Mouse (Mus musculus) G1E (cell line): ENCODE results near the gene Jmjd8.

Source experiments
- CTCF ChIP-seq: IDR thresholded peaks from 2 replicates; pipeline ENCODE4 v1.5.1; 2012; ENCODE audit warnings: low read depth, low read length, inconsistent platforms, mixed read lengths
- GATA1 ChIP-seq: IDR thresholded peaks from 2 replicates; pipeline ENCODE4 v1.6.1; 2012; ENCODE audit warnings: borderline replicate concordance, low read length, inconsistent platforms, mixed read lengths
- GATA2 ChIP-seq: IDR thresholded peaks from 2 replicates; pipeline ENCODE4 v1.6.1; 2012; ENCODE audit warnings: low read depth, low read length, inconsistent platforms, borderline replicate concordance
- POLR2AphosphoS5 ChIP-seq: IDR thresholded peaks from 2 replicates; pipeline ENCODE4 v1.6.1; 2012; ENCODE audit warnings: low read depth, low read length, inconsistent platforms; ENCODE audit not compliant: insufficient replicate concordance
- TAL1 ChIP-seq: conservative IDR thresholded peaks from 2 replicates; pipeline ENCODE4 v1.6.1; 2012; ENCODE audit warnings: low read depth, low read length, inconsistent platforms, mixed read lengths

DNA sequence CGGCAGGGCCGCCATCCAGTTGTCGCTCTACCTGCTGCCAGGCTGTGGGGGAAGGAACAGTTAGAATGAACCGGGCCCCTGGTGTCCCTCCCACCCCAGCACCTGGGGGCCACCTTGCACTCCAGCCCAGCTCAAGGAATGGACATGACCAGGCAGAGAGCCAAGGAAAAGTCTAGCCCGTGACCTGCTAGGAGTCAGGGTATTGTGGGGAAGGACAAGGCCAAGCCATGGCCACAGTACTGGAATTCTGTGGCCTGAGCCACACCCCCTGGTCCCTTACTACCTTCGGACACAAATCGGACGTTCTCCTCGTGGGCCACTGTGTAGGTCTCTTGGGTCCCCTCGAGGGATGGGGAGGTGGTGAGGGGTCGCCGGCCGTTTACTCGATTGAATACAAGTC, 35.6 kb downstream of the Jmjd8 start:
- no peak for TF ChIP-seq GATA2
- TF ChIP-seq CTCF = no peak
- no peak for TF ChIP-seq TAL1
- TF ChIP-seq POLR2AphosphoS5 = no peak
- TF ChIP-seq GATA1 = no peak
